Mouse (Mus musculus): ENCODE results near the gene Ttc33. TPM values are rescaled to one million over a fixed set of nuclear protein-coding genes. Genes with fewer than 3 reads are reported as not detected.
A peak's percentile ranks its signal among the peaks of the same experiment; 100 is the strongest.

Gene Ttc33
- total RNA-seq, 4 experiments from 2014 or later: 75.5 to 85.2 (median 82.2) TPM

DNA sequence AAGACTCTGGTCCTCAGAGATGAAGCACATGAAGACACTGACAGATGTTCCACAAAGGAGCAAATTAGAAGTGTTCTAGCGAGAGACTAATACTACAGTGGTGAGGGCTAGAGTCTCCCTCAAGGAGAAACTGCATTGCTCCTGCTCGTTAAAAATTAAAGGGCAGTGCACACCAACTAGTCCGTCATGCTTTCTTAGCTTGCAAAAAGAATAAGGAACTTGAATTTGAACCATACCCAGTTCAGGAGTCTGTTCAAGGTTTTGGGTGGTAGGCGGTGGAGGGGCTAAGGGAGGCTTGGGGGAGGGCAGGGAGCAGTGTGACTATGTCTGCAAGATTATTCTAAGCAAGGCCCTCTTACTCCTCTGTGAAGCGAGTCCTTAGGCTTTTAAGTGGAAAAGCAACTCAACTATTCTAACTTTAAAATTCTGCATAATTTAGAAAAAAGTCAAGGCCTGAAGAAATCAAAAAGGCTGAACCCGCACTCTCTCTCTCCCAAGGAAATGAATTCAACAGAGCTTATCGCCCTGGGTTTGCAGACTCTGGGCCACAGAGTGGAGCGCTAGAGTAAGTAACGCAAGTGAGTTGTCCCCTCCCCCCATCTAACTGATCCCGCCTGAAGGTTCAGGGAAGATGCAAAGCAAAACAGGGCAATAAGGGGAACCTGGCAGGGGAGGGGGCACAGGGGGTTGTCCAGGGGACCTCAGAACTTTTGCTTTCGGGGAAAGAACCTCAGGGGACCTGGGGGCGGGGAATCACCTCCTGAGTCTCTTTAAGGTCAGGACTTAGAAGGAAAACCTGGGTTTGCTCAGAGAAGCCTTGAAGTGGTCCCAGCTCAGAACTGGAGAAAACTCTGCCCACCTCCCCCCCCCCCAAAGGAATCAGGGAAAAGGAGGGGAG, 56.2 kb downstream of the Ttc33 start:
- DNase-seq (ENCODE audit: low spot score in 2 of 2): no peak

DNA sequence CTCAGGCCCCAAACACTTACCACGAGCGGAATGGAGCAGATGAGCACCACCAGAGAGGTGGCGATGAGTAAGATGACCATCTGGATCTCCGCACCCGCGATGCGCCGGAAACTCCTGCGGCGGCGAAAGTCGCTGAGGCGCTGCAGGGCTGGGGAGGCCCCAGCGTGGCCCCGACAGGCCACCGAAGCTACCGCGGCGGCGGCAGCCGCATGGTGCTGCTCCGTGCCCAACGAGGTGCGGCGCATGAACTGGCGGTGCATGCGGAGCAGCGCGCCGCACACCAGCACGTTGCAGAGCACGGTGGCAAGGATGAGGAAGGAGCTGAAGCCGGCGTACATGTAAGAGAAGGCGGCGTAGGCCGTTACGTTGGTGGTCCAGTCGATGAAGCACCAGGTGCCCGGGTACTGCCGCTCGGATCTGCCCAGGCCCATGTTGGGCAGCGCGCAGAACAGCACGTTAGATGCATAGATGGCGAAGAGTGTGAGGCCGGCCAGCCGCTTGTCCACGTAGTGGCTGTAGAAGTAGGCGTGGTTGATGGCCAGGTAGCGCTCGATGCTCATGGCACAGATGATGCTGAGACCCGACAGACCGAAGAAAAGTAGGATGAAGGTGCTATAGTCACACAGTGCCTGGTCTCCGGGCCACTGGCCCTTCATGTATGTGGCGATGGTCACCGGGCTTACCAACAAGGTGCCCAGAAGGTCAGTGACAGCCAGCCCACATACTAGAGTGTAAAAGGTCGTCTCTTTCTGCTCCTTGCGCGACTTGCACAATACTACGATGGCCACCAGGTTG, 57.1 kb downstream of the Ttc33 start:
- DNase-seq (ENCODE audit: low spot score in 2 of 2): peak in 1 of 2 experiments; percentile 20

DNA sequence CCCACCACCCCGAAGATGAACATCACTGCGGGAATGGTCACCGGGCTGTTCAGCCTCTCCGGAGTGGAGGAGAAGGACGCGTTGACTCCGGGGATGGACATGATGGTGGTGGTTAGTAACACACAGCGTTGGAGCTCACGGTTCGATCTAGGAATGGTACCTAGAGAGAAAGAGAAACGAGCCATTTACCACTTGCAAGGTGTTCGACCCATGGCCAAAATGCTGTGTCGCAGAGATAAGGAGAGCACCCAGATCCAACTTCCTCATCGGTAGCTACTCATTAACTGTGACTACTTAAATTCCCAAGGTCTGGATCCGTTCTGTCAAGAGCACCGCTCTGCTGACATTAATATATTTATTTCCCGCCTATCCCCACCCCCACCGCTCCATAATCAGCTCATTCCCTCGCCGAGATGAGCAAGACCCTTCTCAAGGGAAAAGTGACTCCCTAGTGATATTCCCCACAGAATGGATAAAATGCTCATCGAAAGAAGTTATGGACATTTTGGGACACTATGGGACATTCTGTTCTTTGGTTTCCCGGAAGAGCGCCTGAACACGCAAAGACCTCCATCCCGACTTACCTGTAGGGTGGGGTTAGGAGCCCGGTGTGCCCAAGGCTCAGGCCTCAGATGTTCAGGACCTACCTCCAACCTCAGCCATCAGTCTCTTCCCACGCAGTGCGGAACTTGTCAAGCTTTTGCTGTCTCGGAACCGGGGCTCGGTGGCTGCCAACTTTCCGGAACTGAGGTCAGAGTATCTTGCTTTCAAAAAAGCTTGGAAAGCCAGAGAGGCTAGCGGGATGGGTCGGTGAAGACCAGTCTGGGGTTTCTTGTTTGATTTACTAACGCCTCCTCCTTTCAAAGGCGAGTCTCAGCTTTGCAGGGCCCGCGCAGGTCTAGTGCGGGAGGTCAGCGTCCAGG, 58.0 kb downstream of the Ttc33 start:
- no peak for DNase-seq (ENCODE audit: low spot score in 2 of 2)

DNA sequence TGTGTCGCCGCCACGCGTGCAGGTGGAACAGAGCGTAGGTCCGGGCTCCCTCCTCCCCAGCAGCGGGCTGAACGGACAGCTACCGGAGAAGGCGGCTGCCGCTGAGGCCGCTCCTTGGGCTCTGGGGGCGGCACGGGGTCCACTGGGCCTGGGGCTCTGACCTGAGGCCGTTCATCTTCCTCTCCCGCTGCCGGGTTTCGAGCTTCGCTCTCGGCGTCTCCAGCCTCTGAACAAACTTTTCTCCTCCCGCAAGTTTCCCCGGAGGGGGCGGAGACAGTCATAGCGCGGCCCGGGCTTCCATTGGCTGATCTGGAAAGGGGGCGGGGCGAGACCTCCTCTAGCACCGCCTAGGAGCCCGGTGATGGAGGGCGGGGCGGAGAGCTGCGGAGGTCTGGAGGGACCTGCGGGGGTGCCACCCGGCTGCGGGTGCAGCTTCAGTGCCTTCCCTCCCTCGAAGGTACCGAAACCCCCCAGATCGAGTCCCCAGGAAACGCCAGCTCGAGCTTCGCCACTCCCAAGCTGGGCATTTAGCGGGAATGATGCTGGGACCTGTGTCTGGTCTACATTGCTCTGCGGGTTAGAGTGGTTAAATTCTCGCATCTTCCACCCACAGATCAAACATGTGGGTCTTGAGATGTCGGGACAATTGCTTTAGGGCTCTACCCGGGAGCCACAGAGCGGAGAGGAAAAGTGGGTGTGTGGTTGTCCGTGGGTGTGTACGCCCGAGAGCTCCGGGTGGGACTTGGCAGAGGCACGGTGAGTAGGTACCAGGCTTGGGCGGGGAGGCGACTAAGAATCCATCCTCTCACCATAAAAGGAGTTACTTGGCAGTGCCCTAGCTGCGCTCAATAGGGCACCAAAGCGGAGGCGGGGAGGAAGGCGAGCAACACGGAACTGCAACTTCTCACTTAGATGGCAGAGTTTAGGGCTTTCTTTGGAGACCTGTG, 58.9 kb downstream of the Ttc33 start, which contains the start of gene Ptger4:
Gene Ptger4, minus strand, starts transcription at position 229 of the 947 bp plus-strand sequence.
- peak in 1 of 2 experiments; percentile 71 for DNase-seq (ENCODE audit: low spot score in 2 of 2)

DNA sequence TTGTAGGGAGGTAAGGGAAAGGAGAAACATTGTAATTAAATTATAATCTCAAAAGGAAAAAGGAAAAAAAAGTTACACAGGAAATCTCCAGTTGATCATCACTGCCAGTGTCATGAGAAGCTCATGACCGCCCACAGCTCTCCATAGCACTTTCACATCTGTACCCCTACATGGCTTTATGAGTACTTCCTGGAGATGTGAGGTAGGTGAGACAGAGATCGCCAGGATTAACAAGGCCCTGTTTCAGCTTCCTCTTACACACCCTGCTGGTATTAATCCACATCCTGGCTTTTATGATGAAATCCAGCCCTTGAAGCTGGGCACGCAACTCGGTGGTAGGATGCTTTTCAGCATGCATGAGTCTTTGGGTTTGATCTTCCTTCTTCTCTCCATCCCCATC, 64.9 kb downstream of the Ttc33 start:
- no peak for DNase-seq (ENCODE audit: low spot score in 2 of 2)

DNA sequence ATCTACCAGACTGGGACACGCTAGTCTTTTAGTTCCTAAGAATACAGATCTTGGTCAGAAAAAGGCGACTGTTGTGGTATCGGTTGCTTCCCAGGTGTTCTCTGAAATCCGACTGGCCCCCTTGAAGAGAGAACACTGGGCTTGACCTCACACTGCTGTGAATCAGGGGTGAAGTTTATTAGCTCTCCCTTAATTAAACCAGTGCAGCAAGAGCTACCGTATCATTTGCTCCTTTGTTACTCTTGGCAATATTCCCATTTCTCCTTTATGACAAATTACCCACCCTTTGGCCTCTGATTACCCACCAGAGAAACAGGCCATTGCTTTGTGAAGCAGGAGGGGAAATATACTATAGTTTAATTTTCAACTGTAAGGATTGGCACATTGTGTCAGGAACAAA, 74.9 kb downstream of the Ttc33 start:
- DNase-seq (ENCODE audit: low spot score in 2 of 2): no peak

DNA sequence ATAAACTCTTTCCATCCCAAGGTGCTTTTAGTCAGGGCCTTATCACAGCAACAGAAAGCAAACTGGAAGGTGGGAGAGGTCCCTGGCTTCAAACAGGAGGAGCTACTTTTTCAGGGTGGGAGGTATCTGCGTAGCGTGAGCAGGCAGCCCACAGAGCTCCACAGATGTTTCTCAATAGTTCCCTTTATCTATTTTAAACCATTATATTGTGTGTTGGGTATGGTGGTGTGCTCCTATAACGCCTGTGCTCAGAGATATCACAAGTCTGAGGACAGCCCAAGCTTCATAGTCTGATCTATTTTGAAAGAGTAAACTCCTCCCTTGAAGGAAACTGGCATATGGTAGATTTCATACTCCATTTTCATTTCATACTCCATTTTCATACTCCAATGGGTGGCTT, 75.7 kb downstream of the Ttc33 start:
- DNase-seq (ENCODE audit: low spot score in 2 of 2): no peak

DNA sequence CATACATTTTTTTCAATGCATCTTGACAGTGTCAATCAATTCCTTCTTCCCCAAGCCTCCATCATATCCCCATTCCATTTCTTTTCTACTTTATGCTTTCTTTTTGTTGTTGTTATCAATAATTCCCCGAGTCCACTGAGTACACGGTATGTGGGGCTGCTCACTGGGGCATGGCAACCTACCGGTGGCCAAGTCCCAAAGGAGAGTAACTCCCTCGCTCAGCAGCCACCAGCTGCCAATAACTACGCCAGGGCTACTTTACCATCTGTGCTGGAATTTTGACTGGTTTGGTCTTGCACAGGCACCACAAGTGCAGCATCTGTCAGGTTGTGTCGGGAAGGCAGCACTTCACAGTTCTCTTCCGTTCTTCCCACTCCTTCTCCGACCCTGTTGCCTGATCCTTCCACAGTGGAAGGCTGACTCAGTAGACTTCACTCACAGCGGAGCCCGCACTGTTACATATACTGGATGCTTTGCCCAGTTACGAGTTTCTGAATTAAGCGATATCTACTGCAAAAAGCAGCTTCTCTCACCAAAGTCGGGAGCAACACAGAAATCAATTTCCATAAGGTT, 76.9 kb downstream of the Ttc33 start:
- no peak for DNase-seq (ENCODE audit: low spot score in 2 of 2)

DNA sequence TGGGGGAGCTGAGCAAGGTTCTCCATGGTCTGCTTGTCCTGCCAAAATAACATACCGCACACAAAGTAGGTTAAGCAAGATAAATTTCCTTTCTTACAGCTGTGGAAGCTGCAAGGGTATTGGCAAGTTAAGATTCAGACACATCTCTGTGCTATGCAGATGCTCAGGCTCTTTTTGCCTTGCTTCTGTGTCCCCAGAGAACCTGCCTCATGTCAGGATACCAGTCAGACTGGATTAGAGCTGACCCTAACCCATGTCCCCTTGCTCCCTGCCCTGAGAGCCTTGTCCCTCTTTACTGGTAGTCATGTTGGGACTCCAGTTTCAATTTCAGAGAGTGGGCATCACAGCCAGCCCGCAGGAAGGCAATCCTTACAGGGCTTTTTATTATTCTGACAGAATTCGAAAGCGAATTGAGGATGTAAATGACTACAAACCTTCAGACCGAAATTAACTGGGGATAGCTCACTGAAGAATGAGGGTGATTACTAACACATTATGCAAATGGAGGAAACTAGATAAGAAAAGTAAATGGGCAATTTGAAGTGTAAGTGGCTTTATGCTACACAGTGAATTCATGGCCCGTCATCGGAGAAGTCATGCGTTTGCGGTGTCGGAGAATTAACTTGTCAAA, 77.7 kb downstream of the Ttc33 start:
- DNase-seq (ENCODE audit: low spot score in 2 of 2): no peak

DNA sequence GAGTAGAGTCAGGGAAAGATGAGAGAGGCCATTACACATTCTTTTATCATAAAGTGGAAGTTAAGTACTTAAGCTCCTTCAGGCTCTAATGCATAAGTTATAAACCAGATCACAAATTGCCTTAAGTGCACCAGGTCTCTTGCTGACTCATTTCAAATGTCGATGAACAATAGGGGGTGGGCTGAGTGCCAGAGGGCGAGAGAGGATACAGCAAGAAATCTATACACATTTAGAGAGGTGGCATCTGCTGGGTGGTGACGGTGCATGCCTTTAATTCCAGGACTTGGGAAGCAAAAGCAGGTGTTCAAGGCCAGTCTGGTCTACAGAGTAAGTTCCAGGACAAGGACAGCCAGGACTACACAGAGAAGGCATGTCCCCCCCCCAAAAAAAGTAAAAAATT, 80.8 kb downstream of the Ttc33 start:
- no peak for DNase-seq (ENCODE audit: low spot score in 2 of 2)

Other genes starting within 250 kb of the Ttc33 start
- gene C7, start 121.8 kb upstream of the Ttc33 start, total RNA-seq (2022): under 1 TPM; 0.14 to 0.39 (median 0.36) TPM
- 1 to 10 TPM; 2.7 to 6.0 (median 5.3) TPM for gene Card6, start 77.0 kb upstream of the Ttc33 start, total RNA-seq (2022)
- 100 to 1,000 TPM; 305 to 338 (median 326) TPM for gene Rpl37, start 68.9 kb upstream of the Ttc33 start, total RNA-seq (2022)
- gene Prkaa1, start 41.7 kb upstream of the Ttc33 start, total RNA-seq (2022): 10 to 100 TPM; 24.6 to 25.5 (median 24.8) TPM
- 1 to 10 TPM in 3 of 4 experiments, under 1 TPM in 1; 0.64 to 1.6 (median 1.2) TPM for gene Ptger4, start 58.7 kb downstream of the Ttc33 start, total RNA-seq (2022)